Comparison of ENCODE assay signal across 28 mouse cellular contexts in genomic region chr8:79329182-79329581, GRCm38 (mm10). TPM values are rescaled to one million over a fixed set of nuclear protein-coding genes. Genes with fewer than 3 reads are reported as not detected.
DNase-seq lines count a peak whose midpoint lies in the region; ATAC-seq lines count a peak whose summit lies in the region.
"Had no signal": no experiment of that assay in that cellular context is flagged by ENCODE, and none has a peak within 500 bp of the region (broad histone marks: within the 10 kb centered on the region; RNA-seq: fewer than 3 reads in every experiment).

No protein-coding gene starts in this region.

- no peak for ATAC-seq in midbrain, embryonic 11.5 days (ENCODE audit: low FRiP score)
- ATAC-seq: activated CD4-positive, CD25-positive, alpha-beta regulatory T cell, adult 4 months; forebrain, embryonic 15.5 days; hindbrain, postnatal 0 days had no signal

- peaks cover 14% of the 10 kb centered on the region; the same call in 1 of the 2 replicates for H3K4me1 ChIP-seq in midbrain, embryonic 10.5 days
- H3K4me1 ChIP-seq in midbrain, embryonic 11.5 days (ENCODE audit: control insufficient read depth, insufficient read depth, low read length) = no peaks in the 10 kb centered on the region; the same call in 1 of the 2 replicates
- H3K4me1 ChIP-seq: forebrain, embryonic 15.5 days had no signal

- no peaks in the 10 kb centered on the region for H3K27me3 ChIP-seq in midbrain, embryonic 10.5 days (ENCODE audit: low read depth, poor library complexity, severe bottlenecking)
- no peaks in the 10 kb centered on the region for H3K27me3 ChIP-seq in midbrain, embryonic 11.5 days (ENCODE audit: control insufficient read depth, insufficient read depth, low read length)
- no peaks in the 10 kb centered on the region for H3K27me3 ChIP-seq in splenic B cell, adult 2 months (ENCODE audit: control insufficient read depth, insufficient read depth, low read length, poor library complexity, severe bottlenecking)
- H3K27me3 ChIP-seq: embryonic facial prominence, embryonic 13.5 days; forebrain, embryonic 12.5 days; forebrain, embryonic 15.5 days; heart, embryonic 12.5 days; heart, embryonic 15.5 days had no signal

- H3K9me3 ChIP-seq in midbrain, embryonic 10.5 days (replicated peaks) = no peaks in the 10 kb centered on the region
- no peaks in the 10 kb centered on the region for H3K9me3 ChIP-seq in midbrain, embryonic 11.5 days (ENCODE audit: control insufficient read depth, low read length)
- H3K9me3 ChIP-seq: embryonic facial prominence, embryonic 10.5 days; embryonic facial prominence, embryonic 13.5 days; forebrain, embryonic 12.5 days; forebrain, embryonic 15.5 days; heart, embryonic 15.5 days had no signal

- H3K4me2 ChIP-seq in midbrain, embryonic 11.5 days = no peak overlapping the region
- H3K4me2 ChIP-seq: embryonic facial prominence, embryonic 13.5 days; forebrain, embryonic 12.5 days; forebrain, embryonic 15.5 days; heart, embryonic 12.5 days; heart, embryonic 15.5 days; hindbrain, embryonic 14.5 days had no signal

- intact Hi-C loops in heart, postnatal 25 days (cut with DNase I) = no loop called here

- no peak overlapping the region for H3K4me3 ChIP-seq in midbrain, embryonic 10.5 days
- no peak overlapping the region for H3K4me3 ChIP-seq in midbrain, embryonic 11.5 days (ENCODE audit: low read depth, low read length)
- H3K4me3 ChIP-seq: embryonic facial prominence, embryonic 10.5 days; embryonic facial prominence, embryonic 13.5 days; erythroblast, embryonic 14.5 days; forebrain, embryonic 12.5 days; forebrain, embryonic 15.5 days; heart, embryonic 12.5 days; heart, embryonic 15.5 days had no signal

- peak; percentile 75 for DNase-seq in heart, adult 11 months
- no peak for DNase-seq in heart, postnatal 25 days (ENCODE audit: low spot score)
- DNase-seq in midbrain, embryonic 10.5 days (ENCODE audit: low spot score) = peak; percentile 8
- no peak for DNase-seq in midbrain, embryonic 11.5 days (ENCODE audit: low spot score, missing footprints)
- DNase-seq in B cell, adult 2 months = peak; percentile 54 to 61
- DNase-seq in splenic B cell, adult 2 months (ENCODE audit: low read depth, low spot score) = peak; percentile 77
- DNase-seq in gastrocnemius, postnatal 25 days = no peak
- DNase-seq: adrenal gland, adult 8-10 months; adrenal gland, postnatal 25 days; cerebellum, adult 11-12 months; cerebellum, adult 8-10 months; cerebellum, postnatal 10 days; cerebellum, postnatal 36 days; embryo, embryonic 11 days; gastrocnemius, postnatal 10 days; heart, adult 18-20 months; heart, postnatal 10 days; heart, postnatal 4 days had no signal

- no peaks in the 10 kb centered on the region for H3K36me3 ChIP-seq in midbrain, embryonic 10.5 days
- H3K36me3 ChIP-seq in midbrain, embryonic 11.5 days (ENCODE audit: control insufficient read depth, insufficient read depth, low read length) = no peaks in the 10 kb centered on the region
- no peaks in the 10 kb centered on the region for H3K36me3 ChIP-seq in splenic B cell, adult 2 months (ENCODE audit: control insufficient read depth, insufficient read depth, low read length, poor library complexity, severe bottlenecking)
- H3K36me3 ChIP-seq: embryonic facial prominence, embryonic 10.5 days; embryonic facial prominence, embryonic 13.5 days; forebrain, embryonic 12.5 days; forebrain, embryonic 15.5 days; heart, embryonic 15.5 days had no signal

- H3K9ac ChIP-seq in midbrain, embryonic 11.5 days (ENCODE audit: low read length) = no peak overlapping the region
- H3K9ac ChIP-seq: embryonic facial prominence, embryonic 13.5 days; forebrain, embryonic 12.5 days; forebrain, embryonic 15.5 days; heart, embryonic 12.5 days; heart, embryonic 15.5 days; hindbrain, embryonic 14.5 days had no signal

- 96% methylated on average over 4 of the region's 4 CpGs for WGBS in midbrain, embryonic 10.5 days
- WGBS in midbrain, embryonic 11.5 days = 89% methylated on average over 4 of the region's 4 CpGs

- H3K27ac ChIP-seq in midbrain, embryonic 10.5 days (replicated peaks) = no peak overlapping the region
- no peak overlapping the region for H3K27ac ChIP-seq in midbrain, embryonic 11.5 days (ENCODE audit: low read depth, low read length)
- H3K27ac ChIP-seq: embryonic facial prominence, embryonic 10.5 days; embryonic facial prominence, embryonic 13.5 days; forebrain, embryonic 12.5 days; forebrain, embryonic 15.5 days; heart, embryonic 15.5 days; hindbrain, embryonic 14.5 days; hindbrain, postnatal 0 days had no signal

RNA-seq across cellular contexts. Expression of gene Mmaa, which starts 34.4 kb away (rescaled TPM):
- total RNA-seq in heart, postnatal 25 days (2021) = 10 to 100 TPM; 37.7 to 41.2 TPM
- polyA plus RNA-seq in midbrain, embryonic 10.5 days (2016; fragmentation: Nextera tagmentation; extraction: Ambion mirVana) = 8.6 and 9.1 TPM in 2 replicates
- polyA plus RNA-seq in midbrain, embryonic 11.5 days (2014; fragmentation: Nextera tagmentation; extraction: Ambion mirVana) = 10.1 and 10.4 TPM in 2 replicates
- total RNA-seq in gastrocnemius, postnatal 25 days (2021) = 10 to 100 TPM; 17.8 to 21.3 TPM

Comparison
In these comparisons a context has a peak if more than half of its experiments do, and no peak if none do; other contexts are left out.
1. DNase-seq: peak in heart, adult 11 months (single experiment), midbrain, embryonic 10.5 days (single experiment), B cell, adult 2 months (2 of 2) and splenic B cell, adult 2 months (single experiment); none in heart, postnatal 25 days (single experiment), midbrain, embryonic 11.5 days (single experiment) and gastrocnemius, postnatal 25 days (single experiment).